21 mouse cellular contexts compared by ENCODE assay signal in genomic region chr10:13314999-13315398, GRCm38 (mm10).
DNase-seq lines count a peak whose midpoint lies in the region; ATAC-seq lines count a peak whose summit lies in the region.
"Had no signal": no experiment of that assay in that cellular context is flagged by ENCODE, and none has a peak within 500 bp of the region (broad histone marks: within the 10 kb centered on the region; RNA-seq: fewer than 3 reads in every experiment).

No protein-coding gene starts in this region.

- no peak overlapping the region for H3K4me2 ChIP-seq in heart, embryonic 16.5 days (ENCODE audit: low read depth, low read length)
- no peak overlapping the region for H3K4me2 ChIP-seq in embryonic facial prominence, embryonic 15.5 days (replicated peaks)
- H3K4me2 ChIP-seq in stomach, embryonic 16.5 days (ENCODE audit: low read depth, low read length) = no peak overlapping the region
- H3K4me2 ChIP-seq: forebrain, embryonic 12.5 days; midbrain, embryonic 11.5 days had no signal

- peaks cover 54% of the 10 kb centered on the region for H3K4me1 ChIP-seq in heart, embryonic 16.5 days (ENCODE audit: control insufficient read depth, insufficient read depth, low read length)
- H3K4me1 ChIP-seq in embryonic facial prominence, embryonic 15.5 days = peaks cover 23% of the 10 kb centered on the region
- peaks cover 24% of the 10 kb centered on the region for H3K4me1 ChIP-seq in stomach, embryonic 16.5 days (ENCODE audit: control insufficient read depth, insufficient read depth, low read length)

- H3K36me3 ChIP-seq in heart, embryonic 16.5 days (ENCODE audit: control insufficient read depth, insufficient read depth) = no peaks in the 10 kb centered on the region
- H3K36me3 ChIP-seq in embryonic facial prominence, embryonic 15.5 days = no peaks in the 10 kb centered on the region
- no peaks in the 10 kb centered on the region for H3K36me3 ChIP-seq in stomach, embryonic 16.5 days (ENCODE audit: control insufficient read depth, insufficient read depth, low read length)
- H3K36me3 ChIP-seq: forebrain, embryonic 12.5 days had no signal

- no peak overlapping the region for H3K9ac ChIP-seq in heart, embryonic 16.5 days (ENCODE audit: low read length)
- no peak overlapping the region for H3K9ac ChIP-seq in embryonic facial prominence, embryonic 15.5 days
- H3K9ac ChIP-seq in stomach, embryonic 16.5 days (ENCODE audit: low read length) = 0 out of 2 replicates have a peak overlapping the region, but pooled peaks have one; percentile 3
- H3K9ac ChIP-seq: forebrain, embryonic 12.5 days; liver, embryonic 14.5 days had no signal

- 59% methylated on average over 5 of the region's 5 CpGs for WGBS in heart, embryonic 16.5 days
- WGBS in embryonic facial prominence, embryonic 15.5 days = 74% methylated on average over 5 of the region's 5 CpGs
- WGBS in stomach, embryonic 16.5 days = 66% methylated on average over 5 of the region's 5 CpGs

- H3K27ac ChIP-seq in heart, embryonic 16.5 days (ENCODE audit: low read length) = peak overlapping the region; percentile 44
- H3K27ac ChIP-seq in embryonic facial prominence, embryonic 15.5 days (replicated peaks) = peak overlapping the region; percentile 49
- peak overlapping the region; percentile 84 for H3K27ac ChIP-seq in stomach, embryonic 16.5 days (ENCODE audit: low read length)
- H3K27ac ChIP-seq: forebrain, embryonic 12.5 days; gastrocnemius, adult 2 months; liver, embryonic 14.5 days had no signal

- no peak for ATAC-seq in heart, embryonic 16.5 days (replicated peaks; ENCODE audit: extremely low read depth, insufficient read depth, low FRiP score)
- ATAC-seq in embryonic facial prominence, embryonic 15.5 days (ENCODE audit: insufficient number of reproducible peaks, low FRiP score, low TSS enrichment, low read depth) = no peak; the same call in 1 of the 2 replicates
- peak; percentile 27; the same call in 1 of the 2 replicates for ATAC-seq in stomach, embryonic 16.5 days (ENCODE audit: insufficient read depth, low FRiP score)
- ATAC-seq: CD4-positive, CD25-positive, alpha-beta regulatory T cell, adult 4 months; lung, postnatal 0 days; Patski had no signal

- intact Hi-C loops in heart, postnatal 25 days (cut with DNase I) = no loop called here

- no peaks in the 10 kb centered on the region for H3K9me3 ChIP-seq in heart, embryonic 16.5 days (replicated peaks; ENCODE audit: control insufficient read depth, low read length)
- H3K9me3 ChIP-seq in embryonic facial prominence, embryonic 15.5 days (replicated peaks) = no peaks in the 10 kb centered on the region
- no peaks in the 10 kb centered on the region for H3K9me3 ChIP-seq in stomach, embryonic 16.5 days (replicated peaks; ENCODE audit: control insufficient read depth, low read length)
- H3K9me3 ChIP-seq: forebrain, embryonic 12.5 days had no signal

- no peaks in the 10 kb centered on the region for H3K27me3 ChIP-seq in heart, embryonic 16.5 days (ENCODE audit: control insufficient read depth, insufficient read depth, low read length)
- no peaks in the 10 kb centered on the region for H3K27me3 ChIP-seq in embryonic facial prominence, embryonic 15.5 days
- no peaks in the 10 kb centered on the region for H3K27me3 ChIP-seq in stomach, embryonic 16.5 days (ENCODE audit: control insufficient read depth, insufficient read depth, low read length)
- H3K27me3 ChIP-seq: forebrain, embryonic 12.5 days; Patski had no signal

- peak; percentile 71 for DNase-seq in heart, adult 11 months
- DNase-seq in heart, adult 9 months (ENCODE audit: low spot score in 2 of 2) = no peak
- DNase-seq in heart, postnatal 25 days (ENCODE audit: low spot score) = no peak
- DNase-seq in cerebellum, postnatal 36 days = no peak
- DNase-seq in gastrocnemius, postnatal 25 days = no peak
- DNase-seq: adrenal gland, postnatal 14 days; cerebellum, adult 9-11 months; gastrocnemius, adult 2 months; kidney, adult 11 months; kidney, postnatal 25 days; left cerebral cortex, postnatal 4 days; retina, postnatal 1 day had no signal

- no peak overlapping the region for H3K4me3 ChIP-seq in heart, embryonic 16.5 days (ENCODE audit: low read length)
- no peak overlapping the region for H3K4me3 ChIP-seq in embryonic facial prominence, embryonic 15.5 days (replicated peaks)
- H3K4me3 ChIP-seq in stomach, embryonic 16.5 days (replicated peaks; ENCODE audit: low read length) = no peak overlapping the region
- H3K4me3 ChIP-seq: forebrain, embryonic 12.5 days; gastrocnemius, adult 2 months had no signal
